Mouse (Mus musculus) stomach, postnatal 0 days (tissue): Measurements from ENCODE around the gene Rbm28. TPM values are rescaled to one million over a fixed set of nuclear protein-coding genes. Genes with fewer than 3 reads are reported as not detected.
A peak's percentile ranks its signal among the peaks of the same experiment; 100 is the strongest.

ENCODE experiments used
- ATAC-seq: fragments of 200-750 bp; cut with Nextera tagmentation; 2 replicates; pipeline ENCODE4 v1.8.0; 2017; ENCODE audit not compliant: low FRiP score, low TSS enrichment
- DNase-seq: peaks from one replicate; pipeline ENCODE4 v3.0.0-alpha.2; 2016; ENCODE audit warnings: low spot score
- H3K27ac ChIP-seq: fragments of 300-500 bp; sonication (generic); replicated peaks from 2 replicates; pipeline ENCODE4 v1.5.1; 2014; ENCODE audit warnings: mild to moderate bottlenecking, control low read depth
- H3K27me3 ChIP-seq: fragments of 300-500 bp; sonication (generic); 2 replicates; pipeline ENCODE4 v1.6.1; 2014; ENCODE audit warnings: low read length; ENCODE audit not compliant: control insufficient read depth, insufficient read depth
- H3K36me3 ChIP-seq: fragments of 300-500 bp; sonication (generic); 2 replicates; pipeline ENCODE4 v1.6.1; 2014; ENCODE audit warnings: low read length, mixed read lengths; ENCODE audit not compliant: control insufficient read depth, insufficient read depth
- H3K4me1 ChIP-seq: fragments of 300-500 bp; sonication (generic); replicated peaks from 2 replicates; pipeline ENCODE4 v1.6.1; 2014; ENCODE audit warnings: antibody characterized with exemption; ENCODE audit not compliant: control insufficient read depth, insufficient read depth
- H3K4me2 ChIP-seq: fragments of 300-500 bp; sonication (generic); replicated peaks from 2 replicates; pipeline ENCODE4 v1.6.1; 2014; ENCODE audit warnings: low read depth, mild to moderate bottlenecking, control low read depth, moderate library complexity
- H3K4me3 ChIP-seq: fragments of 300-500 bp; sonication (generic); 2 replicates; pipeline ENCODE4 v1.5.1; 2014; ENCODE audit warnings: low read depth, low read length, control low read depth
- H3K9ac ChIP-seq: fragments of 300-500 bp; sonication (generic); 2 replicates; pipeline ENCODE4 v1.6.1; 2014; ENCODE audit warnings: mild to moderate bottlenecking, low read length, control low read depth, mixed read lengths
- H3K9me3 ChIP-seq: fragments of 300-500 bp; sonication (generic); 2 replicates; pipeline ENCODE4 v1.6.1; 2016; ENCODE audit warnings: low read length; ENCODE audit not compliant: control insufficient read depth
- CTCF ChIP-seq: IDR thresholded peaks from 2 replicates; pipeline ENCODE4 v1.5.1; 2016; ENCODE audit warnings: antibody characterized with exemption, low read depth, mild to moderate bottlenecking, moderate library complexity
- EP300 ChIP-seq: optimal IDR thresholded peaks from 2 replicates; pipeline ENCODE3; 2016; ENCODE audit warnings: antibody characterized with exemption
- WGBS: fragments of 180-500 bp; shearing (Covaris S2); extraction: QIAGEN DNeasy Blood & Tissue Kit; methylation state at CpG from one replicate; pipeline ENCODE4 v1.1.7; 2014; 5-methylcytosine and 5-hydroxymethylcytosine counted together
- polyA plus RNA-seq: library from polyadenylated mRNA; unstranded; fragments of >200 nt; fragmentation: Nextera tagmentation; extraction: Ambion mirVana; gene quantifications from 2 replicates; pipeline ENCODE4 v1.2.1, GENCODE M21; 2015

Rbm28 gene
- polyA plus RNA-seq, 1 experiment from 2014 or later, result 11.8 TPM

- no peaks in the 10 kb centered on the region for H3K4me1 ChIP-seq
- H3K36me3 ChIP-seq, result no peaks in the 10 kb centered on the region; the same call in 1 of the 2 replicates
- no peak overlapping the region for H3K27ac ChIP-seq
- ATAC-seq (no peak), DNase-seq (no peak)
- H3K4me3 ChIP-seq, result no peak overlapping the region
- H3K27me3 ChIP-seq, result no peaks in the 10 kb centered on the region
- H3K4me2 ChIP-seq, result no peak overlapping the region
- H3K9me3 ChIP-seq, result no peaks in the 10 kb centered on the region
- H3K9ac ChIP-seq, result no peak overlapping the region
- TF ChIP-seq EP300, result no peak
- no peak for TF ChIP-seq CTCF
- WGBS, result 83% methylated on average over 3 of the region's 3 CpGs
These were observed 19.8 kb downstream of the Rbm28 start for GRCm38 (mm10) chr6:29144971-29145370.

- Histone ChIP-seq H3K36me3 (no peaks in the 10 kb centered on the region; the same call in 1 of the 2 replicates), H3K9me3 (no peaks in the 10 kb centered on the region), H3K27me3 (no peaks in the 10 kb centered on the region), H3K4me2 (no peak overlapping the region), H3K4me1 (no peaks in the 10 kb centered on the region), H3K4me3 (no peak overlapping the region), H3K9ac (no peak overlapping the region), H3K27ac (no peak overlapping the region)
- TF ChIP-seq CTCF (peak; percentile 86), EP300 (no peak)
- ATAC-seq (no peak), DNase-seq (peak; percentile 59)
- WGBS, result 45% methylated on average over 5 of the region's 5 CpGs
These were observed 21.2 kb downstream of the Rbm28 start for GRCm38 (mm10) chr6:29143608-29144007.

GRCm38 (mm10) chr6:29137441-29137840 is 27.4 kb downstream of the Rbm28 start:
- H3K9me3 ChIP-seq, result no peaks in the 10 kb centered on the region
- peaks cover 12% of the 10 kb centered on the region for H3K36me3 ChIP-seq
- TF ChIP-seq CTCF (no peak), EP300 (no peak)
- ATAC-seq (no peak), DNase-seq (no peak)
- no peak overlapping the region for H3K4me2 ChIP-seq
- H3K4me1 ChIP-seq, result no peaks in the 10 kb centered on the region
- H3K9ac ChIP-seq, result no peak overlapping the region
- WGBS, result 96% methylated on average over 9 of the region's 9 CpGs
- no peaks in the 10 kb centered on the region for H3K27me3 ChIP-seq
- H3K4me3 ChIP-seq, result no peak overlapping the region
- no peak overlapping the region for H3K27ac ChIP-seq

- DNase-seq (no peak), ATAC-seq (no peak)
- Histone ChIP-seq H3K9me3 (no peaks in the 10 kb centered on the region), H3K27me3 (no peaks in the 10 kb centered on the region), H3K4me2 (no peak overlapping the region), H3K36me3 (peaks cover 16% of the 10 kb centered on the region), H3K27ac (no peak overlapping the region), H3K4me1 (no peaks in the 10 kb centered on the region), H3K9ac (no peak overlapping the region), H3K4me3 (no peak overlapping the region)
- TF ChIP-seq EP300 (no peak), CTCF (no peak)
- 89% methylated on average over 9 of the region's 9 CpGs for WGBS
These were observed 31.7 kb downstream of the Rbm28 start for GRCm38 (mm10) chr6:29133100-29133499.

- H3K4me3 ChIP-seq, result no peak overlapping the region
- TF ChIP-seq CTCF (no peak), EP300 (no peak)
- no peak overlapping the region for H3K4me2 ChIP-seq
- H3K9ac ChIP-seq, result no peak overlapping the region
- H3K27ac ChIP-seq, result no peak overlapping the region
- ATAC-seq, result no peak
- DNase-seq, result no peak
- H3K9me3 ChIP-seq, result no peaks in the 10 kb centered on the region
- H3K27me3 ChIP-seq, result no peaks in the 10 kb centered on the region
- H3K36me3 ChIP-seq, result peaks cover 12% of the 10 kb centered on the region; the same call in 1 of the 2 replicates
- WGBS, result 89% methylated on average over 7 of the region's 7 CpGs
- no peaks in the 10 kb centered on the region for H3K4me1 ChIP-seq
These were observed 37.9 kb downstream of the Rbm28 start for GRCm38 (mm10) chr6:29126878-29127426.

- Histone ChIP-seq H3K4me2 (no peak overlapping the region), H3K9me3 (no peaks in the 10 kb centered on the region), H3K4me1 (no peaks in the 10 kb centered on the region; the same call in 1 of the 2 replicates), H3K27me3 (no peaks in the 10 kb centered on the region), H3K4me3 (no peak overlapping the region), H3K27ac (no peak overlapping the region), H3K36me3 (no peaks in the 10 kb centered on the region), H3K9ac (no peak overlapping the region)
- DNase-seq (no peak), ATAC-seq (no peak)
- TF ChIP-seq EP300, result no peak
- WGBS, result 89% methylated on average over 13 of the region's 13 CpGs
These were observed 44.8 kb downstream of the Rbm28 start for GRCm38 (mm10) chr6:29119990-29120389.
